Mouse (Mus musculus) heart, postnatal 0 days (tissue): Measurements from ENCODE around the gene Frrs1l.

Experiments used
- CTCF ChIP-seq: IDR thresholded peaks from 2 replicates; pipeline ENCODE4 v1.5.1; 2016; ENCODE audit warnings: antibody characterized with exemption, control low read depth, low read depth
- EP300 ChIP-seq: IDR thresholded peaks from 2 replicates; pipeline ENCODE4 v1.6.1; 2016; ENCODE audit warnings: antibody characterized with exemption, low read depth

- TF ChIP-seq CTCF (no peak), EP300 (no peak)
These were observed 75.4 kb downstream of the Frrs1l start for GRCm38 (mm10) chr4:56914761-56915160.
